Mouse (Mus musculus): Measurements from ENCODE around the gene Gm45716.

- TF ChIP-seq CHD2 (IDR thresholded peaks at IDR 0.05; ENCODE audit: low read depth, low read length) (no peak), ZC3H11A (IDR thresholded peaks at IDR 0.05; ENCODE audit: borderline replicate concordance, low read depth, low read length) (no peak), MAFK (IDR thresholded peaks at IDR 0.05; ENCODE audit: insufficient read depth, low read depth, low read length) (no peak), HCFC1 (IDR thresholded peaks at IDR 0.05; ENCODE audit: borderline replicate concordance, insufficient read depth, low read length) (no peak), ZNF384 (IDR thresholded peaks at IDR 0.05; ENCODE audit: low read depth, low read length) (no peak)
Observed at GRCm38 (mm10) chr11:90241874-90242273, 54.4 kb downstream of the Gm45716 start.
